Mouse (Mus musculus) stomach, embryonic 16.5 days (tissue): ENCODE data around the gene Mafk. TPM values are rescaled to one million over a fixed set of nuclear protein-coding genes. Genes with fewer than 3 reads are reported as not detected.

Source experiments
- ATAC-seq: fragments of 200-750 bp; cut with Nextera tagmentation; 2 replicates; pipeline ENCODE4 v1.8.0; 2017; ENCODE audit warnings: moderate number of reproducible peaks, moderate TSS enrichment; ENCODE audit not compliant: insufficient read depth, low FRiP score
- H3K27ac ChIP-seq: fragments of 300-500 bp; sonication (generic); 2 replicates; pipeline ENCODE4 v1.5.1; 2014; ENCODE audit warnings: low read length
- H3K27me3 ChIP-seq: fragments of 300-500 bp; sonication (generic); 2 replicates; pipeline ENCODE4 v1.6.1; 2014; ENCODE audit warnings: low read length, control low read depth, mixed read lengths; ENCODE audit not compliant: control insufficient read depth, insufficient read depth
- H3K36me3 ChIP-seq: fragments of 300-500 bp; sonication (generic); 2 replicates; pipeline ENCODE4 v1.6.1; 2014; ENCODE audit warnings: low read length; ENCODE audit not compliant: control insufficient read depth, insufficient read depth
- H3K4me1 ChIP-seq: fragments of 300-500 bp; sonication (generic); 2 replicates; pipeline ENCODE4 v1.6.1; 2014; ENCODE audit warnings: low read length, control low read depth, mixed read lengths; ENCODE audit not compliant: control insufficient read depth, insufficient read depth
- H3K4me2 ChIP-seq: fragments of 300-500 bp; sonication (generic); 2 replicates; pipeline ENCODE4 v1.6.1; 2014; ENCODE audit warnings: low read depth, low read length, mixed read lengths
- H3K4me3 ChIP-seq: fragments of 300-500 bp; sonication (generic); replicated peaks from 2 replicates; pipeline ENCODE4 v1.5.1; 2014; ENCODE audit warnings: mild to moderate bottlenecking, low read length
- H3K9ac ChIP-seq: fragments of 300-500 bp; sonication (generic); 2 replicates; pipeline ENCODE4 v1.6.1; 2014; ENCODE audit warnings: low read length
- H3K9me3 ChIP-seq: fragments of 300-500 bp; sonication (generic); replicated peaks from 2 replicates; pipeline ENCODE4 v1.6.1; 2016; ENCODE audit warnings: low read length, control low read depth; ENCODE audit not compliant: control insufficient read depth
- WGBS: fragments of 180-500 bp; shearing (Covaris S2); extraction: QIAGEN DNeasy Blood & Tissue Kit; methylation state at CpG from one replicate; pipeline ENCODE4 v1.1.7; 2014; 5-methylcytosine and 5-hydroxymethylcytosine counted together
- polyA plus RNA-seq: library from polyadenylated mRNA; unstranded; fragments of >200 nt; fragmentation: Nextera tagmentation; extraction: Ambion mirVana; gene quantifications from 2 replicates; pipeline ENCODE4 v1.2.1, GENCODE M21; 2015

Mafk gene
- polyA plus RNA-seq, 1 experiment from 2014 or later = 18.9 TPM

DNA sequence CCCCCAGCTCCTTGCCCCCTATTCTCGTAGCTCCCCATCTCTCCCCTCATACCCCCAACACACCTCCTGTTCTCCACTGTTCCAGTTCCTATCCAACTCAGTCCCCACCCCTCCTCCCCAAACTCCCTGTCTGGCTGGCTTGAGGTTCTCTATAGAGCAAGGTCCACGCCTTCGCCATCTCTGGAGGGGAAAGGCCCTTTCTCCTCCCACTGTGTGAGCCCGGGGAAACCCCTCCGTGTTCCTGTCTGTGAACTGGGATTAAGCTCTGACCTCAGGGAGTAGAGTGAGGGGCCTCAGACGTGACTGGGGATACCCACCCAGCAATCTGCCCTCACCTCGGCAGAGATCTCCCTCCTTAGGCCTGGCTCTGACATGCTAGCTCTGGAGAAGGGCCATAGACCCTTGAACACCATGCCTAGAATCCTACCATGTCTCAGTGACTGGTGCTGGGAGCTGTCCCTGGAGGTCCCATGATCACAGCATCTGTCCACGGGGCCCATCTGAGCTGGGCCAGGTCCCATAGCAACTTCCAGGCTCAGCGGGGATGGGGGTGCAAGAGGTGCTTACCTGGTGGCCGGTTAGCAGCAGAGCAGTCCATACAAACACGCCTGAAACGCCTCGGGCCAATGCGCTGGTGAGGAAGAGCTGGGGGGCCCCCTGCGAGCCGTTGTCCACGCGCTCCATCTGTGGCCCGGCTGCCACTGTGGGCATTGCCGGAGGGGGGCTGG is 21.2 kb downstream of the Mafk start:
- peaks cover 3% of the 10 kb centered on the region; the same call in 1 of the 2 replicates for H3K4me1 ChIP-seq
- H3K27me3 ChIP-seq = peaks cover 8% of the 10 kb centered on the region; the same call in 1 of the 2 replicates
- ATAC-seq = 0 out of 2 replicates have a peak, but pooled peaks have one; percentile 1
- H3K36me3 ChIP-seq = no peaks in the 10 kb centered on the region
- H3K4me2 ChIP-seq = peak overlapping the region; percentile 43
- WGBS = 56% methylated on average over 20 of the region's 20 CpGs
- peak overlapping the region; percentile 15; the same call in 1 of the 2 replicates for H3K27ac ChIP-seq
- H3K9me3 ChIP-seq = no peaks in the 10 kb centered on the region
- peak overlapping the region; percentile 44; the same call in 1 of the 2 replicates for H3K4me3 ChIP-seq
- peak overlapping the region; percentile 50 for H3K9ac ChIP-seq

DNA sequence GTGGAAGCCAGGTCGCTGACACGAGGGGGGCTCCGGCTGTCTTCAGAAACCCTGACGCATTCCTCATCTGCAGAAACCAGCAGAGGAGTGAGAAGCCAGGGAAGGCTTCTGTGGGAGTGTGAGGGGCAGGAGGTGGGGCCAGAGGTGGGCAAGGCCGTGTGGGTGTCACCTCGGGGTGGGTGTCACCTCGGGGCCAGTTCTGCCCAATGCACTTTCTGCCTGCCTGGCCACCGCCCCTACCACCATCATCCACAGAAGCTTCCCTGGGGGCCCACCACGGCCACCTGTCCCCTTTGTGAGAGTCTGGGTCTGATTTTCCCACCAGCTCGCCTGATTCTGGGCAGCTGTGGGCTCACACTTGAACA is 21.8 kb downstream of the Mafk start:
- 34% methylated on average over 10 of the region's 10 CpGs for WGBS
- Histone ChIP-seq H3K36me3 (no peaks in the 10 kb centered on the region), H3K9me3 (no peaks in the 10 kb centered on the region), H3K27ac (peak overlapping the region; percentile 77), H3K4me1 (peaks cover 3% of the 10 kb centered on the region; the same call in 1 of the 2 replicates), H3K4me2 (peak overlapping the region; percentile 43), H3K4me3 (peak overlapping the region; percentile 44), H3K9ac (peak overlapping the region; percentile 73), H3K27me3 (peaks cover 8% of the 10 kb centered on the region; the same call in 1 of the 2 replicates)
- ATAC-seq = peak; percentile 59

DNA sequence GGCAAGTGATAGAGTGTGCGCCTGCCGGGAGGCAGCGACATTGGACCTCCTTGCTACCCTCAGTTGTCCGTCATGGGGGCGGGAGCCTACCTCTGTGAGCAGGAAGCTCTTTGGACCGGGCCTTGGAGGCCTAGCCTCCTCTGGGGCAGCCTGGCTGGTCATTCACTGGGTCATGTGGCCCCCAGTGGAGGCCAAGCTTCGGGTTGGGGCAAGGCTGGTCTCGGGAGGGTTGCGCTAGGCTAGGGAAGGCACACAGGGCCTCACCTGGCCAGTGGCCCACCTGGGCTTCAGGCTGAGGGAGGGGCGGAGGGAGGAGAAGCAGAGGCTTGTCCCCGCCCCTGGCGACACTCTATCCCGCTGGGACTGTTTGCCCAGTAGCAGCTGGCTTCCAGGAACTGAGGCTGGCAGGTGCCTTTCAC is 22.7 kb downstream of the Mafk start:
- no peaks in the 10 kb centered on the region for H3K36me3 ChIP-seq
- H3K9ac ChIP-seq = peak overlapping the region; percentile 73
- peak overlapping the region; percentile 44 for H3K4me3 ChIP-seq
- peak; percentile 69 for ATAC-seq
- 8% methylated on average over 13 of the region's 13 CpGs for WGBS
- H3K4me2 ChIP-seq = peak overlapping the region; percentile 43
- H3K27me3 ChIP-seq = peaks cover 8% of the 10 kb centered on the region; the same call in 1 of the 2 replicates
- peaks cover 3% of the 10 kb centered on the region; the same call in 1 of the 2 replicates for H3K4me1 ChIP-seq
- H3K9me3 ChIP-seq = no peaks in the 10 kb centered on the region
- peak overlapping the region; percentile 77 for H3K27ac ChIP-seq

DNA sequence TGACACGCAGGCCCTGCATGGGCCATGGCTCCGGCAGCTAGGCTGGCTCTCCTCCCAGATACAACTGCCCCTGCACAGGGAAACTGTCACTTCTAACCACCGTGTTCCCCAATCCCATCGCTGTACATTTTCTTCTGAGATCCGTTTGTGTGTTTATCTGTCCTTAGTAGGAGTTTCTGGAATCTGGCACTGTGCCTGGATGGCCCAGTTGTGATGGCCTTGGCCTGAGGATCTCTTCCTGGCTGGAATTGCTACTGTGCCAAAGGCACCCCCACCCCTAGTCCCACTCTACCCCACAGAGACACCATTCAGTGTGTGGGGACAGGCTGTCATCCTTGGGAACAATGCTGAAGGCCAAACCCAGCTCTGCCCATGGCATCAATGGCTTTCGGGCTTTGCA is 24.7 kb downstream of the Mafk start:
- H3K4me3 ChIP-seq = no peak overlapping the region
- peaks cover 8% of the 10 kb centered on the region; the same call in 1 of the 2 replicates for H3K27me3 ChIP-seq
- H3K27ac ChIP-seq = no peak overlapping the region; the same call in 1 of the 2 replicates
- H3K4me1 ChIP-seq = peaks cover 3% of the 10 kb centered on the region; the same call in 1 of the 2 replicates
- 59% methylated on average over 6 of the region's 6 CpGs for WGBS
- no peaks in the 10 kb centered on the region for H3K36me3 ChIP-seq
- no peaks in the 10 kb centered on the region for H3K9me3 ChIP-seq
- H3K4me2 ChIP-seq = no peak overlapping the region
- ATAC-seq = no peak
- H3K9ac ChIP-seq = no peak overlapping the region

- Histone ChIP-seq H3K4me1 (peaks cover 3% of the 10 kb centered on the region; the same call in 1 of the 2 replicates), H3K27ac (no peak overlapping the region), H3K4me2 (no peak overlapping the region), H3K36me3 (no peaks in the 10 kb centered on the region), H3K9ac (no peak overlapping the region), H3K4me3 (no peak overlapping the region), H3K27me3 (peaks cover 8% of the 10 kb centered on the region; the same call in 1 of the 2 replicates), H3K9me3 (no peaks in the 10 kb centered on the region)
- ATAC-seq = no peak
These were observed 25.1 kb downstream of the Mafk start for GRCm38 (mm10) chr5:139816445-139816844.

GRCm38 (mm10) chr5:139817292-139817691 is 26.0 kb downstream of the Mafk start:
- Histone ChIP-seq H3K4me2 (no peak overlapping the region), H3K4me1 (peaks cover 12% of the 10 kb centered on the region), H3K9ac (no peak overlapping the region), H3K27ac (no peak overlapping the region), H3K4me3 (no peak overlapping the region), H3K9me3 (no peaks in the 10 kb centered on the region), H3K36me3 (peaks cover 4% of the 10 kb centered on the region; the same call in 1 of the 2 replicates), H3K27me3 (peaks cover 8% of the 10 kb centered on the region; the same call in 1 of the 2 replicates)
- no peak for ATAC-seq
- WGBS = 4% methylated on average over 1 of the region's 1 CpGs

- no peak for ATAC-seq
- 83% methylated on average over 3 of the region's 3 CpGs for WGBS
- Histone ChIP-seq H3K4me1 (peaks cover 13% of the 10 kb centered on the region), H3K9me3 (no peaks in the 10 kb centered on the region), H3K4me2 (0 out of 2 replicates have a peak overlapping the region, but pooled peaks have one; percentile 19), H3K4me3 (no peak overlapping the region), H3K27ac (no peak overlapping the region), H3K27me3 (0 out of 2 replicates have a peak, but pooled peaks cover 8% of the 10 kb centered on the region), H3K9ac (no peak overlapping the region), H3K36me3 (peaks cover 4% of the 10 kb centered on the region; the same call in 1 of the 2 replicates)
These were observed 26.7 kb downstream of the Mafk start for GRCm38 (mm10) chr5:139818056-139818455.

DNA sequence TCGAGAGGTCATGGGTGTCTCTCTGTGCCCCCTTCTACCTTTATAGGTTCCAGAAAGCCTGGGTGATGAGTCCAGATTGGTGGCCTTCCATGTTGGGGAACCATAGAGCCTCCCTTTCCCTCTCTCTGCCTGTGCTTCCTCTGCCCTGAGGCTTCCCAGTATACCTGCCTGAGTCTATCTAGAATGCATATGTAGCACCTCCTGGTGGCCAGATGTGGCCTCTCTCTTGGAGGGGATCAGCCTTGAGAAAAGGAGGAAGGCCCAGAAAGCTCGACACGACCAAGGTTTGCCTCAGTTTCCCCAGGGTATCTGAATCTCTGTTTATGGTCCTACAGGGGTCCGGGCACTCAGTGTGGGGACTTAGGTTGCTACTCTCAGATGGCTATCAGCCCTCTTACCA is 27.5 kb downstream of the Mafk start:
- Histone ChIP-seq H3K4me3 (peak overlapping the region; percentile 20), H3K4me1 (peaks cover 13% of the 10 kb centered on the region), H3K36me3 (peaks cover 4% of the 10 kb centered on the region; the same call in 1 of the 2 replicates), H3K4me2 (peak overlapping the region; percentile 31), H3K27me3 (0 out of 2 replicates have a peak, but pooled peaks cover 5% of the 10 kb centered on the region), H3K27ac (peak overlapping the region; percentile 83), H3K9me3 (no peaks in the 10 kb centered on the region), H3K9ac (peak overlapping the region; percentile 54; the same call in 1 of the 2 replicates)
- 50% methylated on average over 4 of the region's 4 CpGs for WGBS
- no peak for ATAC-seq

- H3K4me1 ChIP-seq = peaks cover 13% of the 10 kb centered on the region
- WGBS = 73% methylated on average over 9 of the region's 9 CpGs
- no peak; the same call in 1 of the 2 replicates for ATAC-seq
- H3K36me3 ChIP-seq = peaks cover 4% of the 10 kb centered on the region; the same call in 1 of the 2 replicates
- H3K4me2 ChIP-seq = peak within 1 kb of the TSS; percentile 31
- peak within 1 kb of the TSS; percentile 54 for H3K9ac ChIP-seq
- H3K27ac ChIP-seq = peak within 1 kb of the TSS; percentile 83
- no peaks in the 10 kb centered on the region for H3K9me3 ChIP-seq
- no peaks in the 10 kb centered on the region for H3K27me3 ChIP-seq
- H3K4me3 ChIP-seq = peak within 1 kb of the TSS; percentile 20
These were observed 28.3 kb downstream of the Mafk start, which contains the start of gene Tmem184a for GRCm38 (mm10) chr5:139819538-139820181. TSS of gene Tmem184a (minus strand) at chr5:139819917.
